Mouse (Mus musculus) brain, adult 2 months (tissue): ENCODE results near the gene Ctdsp1.

ENCODE experiments used
- DNase-seq: peaks from one replicate; pipeline ENCODE4 v3.0.0; 2011; ENCODE audit warnings: low read depth, low spot score

Gene Ctdsp1

GRCm38 (mm10) chr1:74444538-74444937 is 53.2 kb downstream of the Ctdsp1 start:
- DNase-seq, result no peak
